Mouse (Mus musculus) kidney, embryonic 14.5 days (tissue): Measurements from ENCODE around the gene Tekt4. TPM values are rescaled to one million over a fixed set of nuclear protein-coding genes. Genes with fewer than 3 reads are reported as not detected.
A peak's percentile ranks its signal among the peaks of the same experiment; 100 is the strongest.

Source experiments
- ATAC-seq: fragments of 200-750 bp; cut with Nextera tagmentation; 2 replicates; pipeline ENCODE4 v1.8.0; 2017; ENCODE audit warnings: moderate number of reproducible peaks, mild to moderate bottlenecking, moderate TSS enrichment, moderate library complexity; ENCODE audit not compliant: low FRiP score, low TSS enrichment
- H3K27ac ChIP-seq: fragments of 300-500 bp; sonication (generic); 2 replicates; pipeline ENCODE4 v1.5.1; 2014; ENCODE audit warnings: low read depth, mild to moderate bottlenecking, low read length, moderate library complexity, mixed read lengths
- H3K27me3 ChIP-seq: fragments of 300-500 bp; sonication (generic); 2 replicates; pipeline ENCODE4 v1.6.1; 2014; ENCODE audit warnings: mild to moderate bottlenecking, low read length; ENCODE audit not compliant: control insufficient read depth, insufficient read depth
- H3K36me3 ChIP-seq: fragments of 300-500 bp; sonication (generic); 2 replicates; pipeline ENCODE4 v1.6.1; 2014; ENCODE audit warnings: low read length, mixed read lengths; ENCODE audit not compliant: control insufficient read depth, insufficient read depth
- H3K4me1 ChIP-seq: fragments of 300-500 bp; sonication (generic); 2 replicates; pipeline ENCODE4 v1.6.1; 2014; ENCODE audit warnings: low read length, mixed read lengths; ENCODE audit not compliant: control insufficient read depth, insufficient read depth
- H3K4me2 ChIP-seq: fragments of 300-500 bp; sonication (generic); replicated peaks from 2 replicates; pipeline ENCODE4 v1.6.1; 2014; ENCODE audit warnings: low read depth, mild to moderate bottlenecking, low read length
- H3K4me3 ChIP-seq: fragments of 300-500 bp; sonication (generic); 2 replicates; pipeline ENCODE4 v1.5.1; 2014; ENCODE audit warnings: mild to moderate bottlenecking, low read length
- H3K9ac ChIP-seq: fragments of 300-500 bp; sonication (generic); 2 replicates; pipeline ENCODE4 v1.6.1; 2014; ENCODE audit warnings: low read depth, mild to moderate bottlenecking, low read length, moderate library complexity
- H3K9me3 ChIP-seq: fragments of 300-500 bp; sonication (generic); 2 replicates; pipeline ENCODE4 v1.6.1; 2016; ENCODE audit warnings: low read length; ENCODE audit not compliant: control insufficient read depth
- WGBS: fragments of 180-500 bp; shearing (Covaris S2); extraction: QIAGEN DNeasy Blood & Tissue Kit; methylation state at CpG from one replicate; pipeline ENCODE4 v1.1.7; 2014; 5-methylcytosine and 5-hydroxymethylcytosine counted together
- polyA plus RNA-seq: library from polyadenylated mRNA; unstranded; fragments of >200 nt; fragmentation: Nextera tagmentation; extraction: Ambion mirVana; gene quantifications from 2 replicates; pipeline ENCODE4 v1.2.1, GENCODE M21; 2014

The Tekt4 gene
- polyA plus RNA-seq, 1 experiment from 2014 or later, result not detected

- no peak overlapping the region for H3K4me3 ChIP-seq
- 0 out of 2 replicates have a peak overlapping the region, but pooled peaks have one; percentile 8 for H3K4me2 ChIP-seq
- H3K27ac ChIP-seq, result no peak overlapping the region; the same call in 1 of the 2 replicates
- peaks cover 71% of the 10 kb centered on the region for H3K4me1 ChIP-seq
- no peak overlapping the region for H3K9ac ChIP-seq
- WGBS, result 21% methylated on average over 10 of the region's 10 CpGs
- ATAC-seq, result peak; percentile 68
- H3K36me3 ChIP-seq, result no peaks in the 10 kb centered on the region
- H3K27me3 ChIP-seq, result no peaks in the 10 kb centered on the region
- H3K9me3 ChIP-seq, result no peaks in the 10 kb centered on the region
Observed at GRCm38 (mm10) chr17:25427441-25427840, 27.0 kb upstream of the Tekt4 start.

GRCm38 (mm10) chr17:25429240-25429639 is 25.2 kb upstream of the Tekt4 start:
- Histone ChIP-seq H3K27me3 (0 out of 2 replicates have a peak, but pooled peaks cover 3% of the 10 kb centered on the region), H3K9me3 (no peaks in the 10 kb centered on the region), H3K4me2 (no peak overlapping the region), H3K4me1 (peaks cover 71% of the 10 kb centered on the region), H3K36me3 (no peaks in the 10 kb centered on the region), H3K4me3 (no peak overlapping the region), H3K9ac (no peak overlapping the region), H3K27ac (peak overlapping the region; percentile 51; the same call in 1 of the 2 replicates)
- WGBS, result 28% methylated on average over 5 of the region's 5 CpGs
- no peak for ATAC-seq

- no peak for ATAC-seq
- WGBS, result 15% methylated on average over 6 of the region's 6 CpGs
- 0 out of 2 replicates have a peak, but pooled peaks cover 3% of the 10 kb centered on the region for H3K27me3 ChIP-seq
Observed at GRCm38 (mm10) chr17:25429886-25430285, 24.5 kb upstream of the Tekt4 start.

GRCm38 (mm10) chr17:25430534-25430933 is 23.9 kb upstream of the Tekt4 start:
- H3K9ac ChIP-seq, result no peak overlapping the region
- H3K4me3 ChIP-seq, result no peak overlapping the region
- WGBS, result 30% methylated on average over 8 of the region's 8 CpGs
- ATAC-seq, result no peak
- 0 out of 2 replicates have a peak, but pooled peaks cover 3% of the 10 kb centered on the region for H3K27me3 ChIP-seq
- peaks cover 68% of the 10 kb centered on the region for H3K4me1 ChIP-seq
- H3K4me2 ChIP-seq, result peak overlapping the region; percentile 3; the same call in 1 of the 2 replicates
- no peaks in the 10 kb centered on the region for H3K9me3 ChIP-seq
- no peaks in the 10 kb centered on the region for H3K36me3 ChIP-seq
- H3K27ac ChIP-seq, result peak overlapping the region; percentile 47; the same call in 1 of the 2 replicates

More at GRCm38 (mm10) chr17:25429886-25430285, 24.5 kb upstream of the Tekt4 start:
- H3K27ac ChIP-seq, result no peak overlapping the region
- no peak overlapping the region for H3K9ac ChIP-seq
- H3K4me1 ChIP-seq, result peaks cover 71% of the 10 kb centered on the region
- H3K36me3 ChIP-seq, result no peaks in the 10 kb centered on the region
- no peak overlapping the region for H3K4me3 ChIP-seq
- H3K4me2 ChIP-seq, result no peak overlapping the region; the same call in 1 of the 2 replicates
- no peaks in the 10 kb centered on the region for H3K9me3 ChIP-seq

- Histone ChIP-seq H3K4me3 (peak overlapping the region; percentile 78), H3K9ac (peak overlapping the region; percentile 73), H3K27ac (no peak overlapping the region), H3K4me2 (peak overlapping the region; percentile 97), H3K36me3 (no peaks in the 10 kb centered on the region), H3K27me3 (0 out of 2 replicates have a peak, but pooled peaks cover 3% of the 10 kb centered on the region), H3K9me3 (no peaks in the 10 kb centered on the region), H3K4me1 (peaks cover 49% of the 10 kb centered on the region)
- WGBS, result under 1% methylated on average over 53 of the region's 53 CpGs
- no peak for ATAC-seq
Observed at GRCm38 (mm10) chr17:25432433-25433181, 21.8 kb upstream of the Tekt4 start.

- peak; percentile 48 for ATAC-seq
- WGBS, result under 1% methylated on average over 36 of the region's 40 CpGs
Observed at GRCm38 (mm10) chr17:25433223-25433616, 21.2 kb upstream of the Tekt4 start.

GRCm38 (mm10) chr17:25433617-25434606 is 20.5 kb upstream of the Tekt4 start, which contains the start of gene Cacna1h:
Gene Cacna1h, minus strand, starts transcription at chr17:25433783.
- Histone ChIP-seq H3K27me3 (0 out of 2 replicates have a peak, but pooled peaks cover 3% of the 10 kb centered on the region), H3K4me1 (peaks cover 40% of the 10 kb centered on the region)
- peak; percentile 88 for ATAC-seq

More at GRCm38 (mm10) chr17:25433223-25433616, 21.2 kb upstream of the Tekt4 start:
- peak overlapping the region; percentile 73 for H3K9ac ChIP-seq
- no peak overlapping the region for H3K27ac ChIP-seq
- H3K4me1 ChIP-seq, result peaks cover 45% of the 10 kb centered on the region
- no peaks in the 10 kb centered on the region for H3K36me3 ChIP-seq
- H3K9me3 ChIP-seq, result no peaks in the 10 kb centered on the region
- peak overlapping the region; percentile 97 for H3K4me2 ChIP-seq
- 0 out of 2 replicates have a peak, but pooled peaks cover 3% of the 10 kb centered on the region for H3K27me3 ChIP-seq
- H3K4me3 ChIP-seq, result peak overlapping the region; percentile 78

GRCm38 (mm10) chr17:25441417-25441816 is 13.0 kb upstream of the Tekt4 start:
- Histone ChIP-seq H3K36me3 (no peaks in the 10 kb centered on the region), H3K4me2 (no peak overlapping the region), H3K27ac (no peak overlapping the region), H3K9ac (no peak overlapping the region), H3K4me3 (no peak overlapping the region), H3K27me3 (no peaks in the 10 kb centered on the region), H3K9me3 (no peaks in the 10 kb centered on the region), H3K4me1 (no peaks in the 10 kb centered on the region)
- WGBS, result 83% methylated on average over 6 of the region's 6 CpGs
- ATAC-seq, result no peak

More at GRCm38 (mm10) chr17:25433617-25434606, 20.5 kb upstream of the Tekt4 start, which contains the start of gene Cacna1h:
- H3K9me3 ChIP-seq, result no peaks in the 10 kb centered on the region
- peak within 1 kb of the TSS; percentile 73 for H3K9ac ChIP-seq
- no peaks in the 10 kb centered on the region for H3K36me3 ChIP-seq
- peak within 1 kb of the TSS; percentile 78 for H3K4me3 ChIP-seq
- H3K4me2 ChIP-seq, result peak within 1 kb of the TSS; percentile 97
- WGBS, result under 1% methylated on average over 85 of the region's 103 CpGs
- H3K27ac ChIP-seq, result peak within 1 kb of the TSS; percentile 82
